Mouse (Mus musculus) hindbrain, embryonic 10.5 days (tissue): ENCODE measurements at regions not wholly inside any gene's neighbourhood (a gene's known extent, or its start where the extent isn't known, plus 50 kb on each side); places are given as distances from the start of the nearest gene placed in this dataset.

Experiments used
- DNase-seq: peaks from one replicate; pipeline ENCODE4 v3.0.0-alpha.2; 2017; ENCODE audit warnings: low spot score
- H3K27ac ChIP-seq: fragments of 300-500 bp; sonication (generic); 2 replicates; pipeline ENCODE4 v1.5.1; 2016; ENCODE audit warnings: mild to moderate bottlenecking, moderate library complexity
- H3K27me3 ChIP-seq: fragments of 300-500 bp; sonication (generic); 2 replicates; pipeline ENCODE4 v1.6.1; 2016; ENCODE audit warnings: mild to moderate bottlenecking; ENCODE audit not compliant: poor library complexity, insufficient read depth, severe bottlenecking
- H3K36me3 ChIP-seq: fragments of 300-500 bp; sonication (generic); 2 replicates; pipeline ENCODE4 v1.6.1; 2016; ENCODE audit warnings: mild to moderate bottlenecking, moderate library complexity
- H3K4me1 ChIP-seq: fragments of 300-500 bp; sonication (generic); replicated peaks from 2 replicates; pipeline ENCODE4 v1.6.1; 2016; ENCODE audit warnings: mild to moderate bottlenecking
- H3K4me3 ChIP-seq: fragments of 300-500 bp; sonication (generic); 2 replicates; pipeline ENCODE4 v1.5.1; 2016; ENCODE audit warnings: mild to moderate bottlenecking, moderate library complexity
- H3K9me3 ChIP-seq: fragments of 300-500 bp; sonication (generic); 2 replicates; pipeline ENCODE4 v1.6.1; 2016; ENCODE audit warnings: mild to moderate bottlenecking, moderate library complexity
- WGBS: fragments of 180-500 bp; shearing (Covaris S2); methylation state at CpG from one replicate; pipeline ENCODE4 v1.1.7; 2016; 5-methylcytosine and 5-hydroxymethylcytosine counted together

DNA sequence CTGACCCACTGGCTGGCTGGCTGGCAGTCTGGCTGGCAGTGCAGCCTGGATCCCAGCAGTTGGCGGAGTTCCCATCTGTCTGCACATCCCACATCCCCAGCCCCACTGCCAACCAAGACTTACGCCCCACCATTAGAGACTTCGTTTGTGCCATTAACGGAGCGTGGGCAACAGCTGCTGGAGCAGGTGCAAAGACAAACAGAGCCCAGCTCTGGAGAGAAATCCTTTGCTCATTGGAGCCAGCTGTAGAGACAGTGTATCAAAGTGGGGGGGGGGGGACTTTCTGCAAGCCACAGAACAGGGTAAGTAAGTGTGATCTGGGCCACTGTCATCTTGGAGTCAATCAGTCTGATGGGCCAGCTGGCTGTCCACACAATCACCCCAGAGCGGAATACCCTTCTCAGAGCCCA lies 52.3 kb downstream of the Rplp1 start:
- 87% methylated on average over 6 of the region's 6 CpGs for WGBS
- no peaks in the 10 kb centered on the region for H3K9me3 ChIP-seq
- no peak overlapping the region for H3K4me3 ChIP-seq
- no peaks in the 10 kb centered on the region for H3K36me3 ChIP-seq
- peaks cover 21% of the 10 kb centered on the region for H3K27me3 ChIP-seq
- no peak overlapping the region; the same call in 1 of the 2 replicates for H3K27ac ChIP-seq
- H3K4me1 ChIP-seq = peaks cover 23% of the 10 kb centered on the region
- no peak for DNase-seq

DNA sequence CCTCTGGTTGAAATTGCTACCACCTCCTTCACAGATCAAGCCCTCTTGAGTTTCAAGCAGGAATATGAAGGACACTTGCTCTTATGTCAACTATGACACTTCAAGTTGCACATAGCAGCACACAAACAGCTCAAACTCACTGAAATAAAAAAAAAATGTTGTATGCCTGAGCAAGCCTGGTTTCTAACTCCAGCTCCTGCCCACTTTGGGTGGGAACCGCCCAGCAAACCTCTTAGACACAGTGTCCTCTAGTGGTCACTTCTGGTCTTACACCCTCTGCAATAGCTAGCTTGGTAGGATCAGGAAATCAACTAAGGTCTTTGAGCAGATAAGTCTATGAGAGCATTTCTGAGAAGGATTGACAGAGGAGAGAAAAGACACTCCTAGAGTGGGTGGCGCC lies 54.2 kb downstream of the Rplp1 start:
- peaks cover 25% of the 10 kb centered on the region for H3K27me3 ChIP-seq
- no peak overlapping the region for H3K4me3 ChIP-seq
- H3K4me1 ChIP-seq = peaks cover 25% of the 10 kb centered on the region
- 15% methylated on average over 2 of the region's 2 CpGs for WGBS
- no peaks in the 10 kb centered on the region for H3K9me3 ChIP-seq
- no peaks in the 10 kb centered on the region for H3K36me3 ChIP-seq
- peak; percentile 57 for DNase-seq
- 0 out of 2 replicates have a peak overlapping the region, but pooled peaks have one; percentile 40 for H3K27ac ChIP-seq

DNA sequence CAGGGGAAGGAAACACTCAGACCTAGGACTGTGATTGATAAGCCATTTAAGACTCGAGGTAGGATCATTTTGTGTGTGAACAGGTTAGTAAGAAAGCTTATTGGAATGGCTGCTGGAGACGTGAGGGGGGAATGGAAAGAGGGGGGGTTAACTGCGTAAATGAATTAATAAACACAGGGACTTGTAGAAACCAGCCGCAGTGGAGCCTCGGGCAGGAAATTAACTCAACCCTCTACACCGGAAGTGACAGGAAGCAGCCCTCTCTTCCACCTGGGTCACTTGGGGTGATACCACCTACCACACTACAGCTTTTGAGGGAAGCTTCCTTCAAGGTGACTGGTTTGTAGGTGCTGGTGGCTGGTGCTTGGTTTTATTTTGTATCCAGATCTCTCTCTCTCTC lies 54.9 kb downstream of the Rplp1 start:
- DNase-seq = no peak
- Histone ChIP-seq H3K27ac (no peak overlapping the region), H3K36me3 (no peaks in the 10 kb centered on the region), H3K27me3 (peaks cover 25% of the 10 kb centered on the region), H3K4me1 (peaks cover 23% of the 10 kb centered on the region), H3K4me3 (no peak overlapping the region), H3K9me3 (no peaks in the 10 kb centered on the region)
- 71% methylated on average over 6 of the region's 6 CpGs for WGBS

DNA sequence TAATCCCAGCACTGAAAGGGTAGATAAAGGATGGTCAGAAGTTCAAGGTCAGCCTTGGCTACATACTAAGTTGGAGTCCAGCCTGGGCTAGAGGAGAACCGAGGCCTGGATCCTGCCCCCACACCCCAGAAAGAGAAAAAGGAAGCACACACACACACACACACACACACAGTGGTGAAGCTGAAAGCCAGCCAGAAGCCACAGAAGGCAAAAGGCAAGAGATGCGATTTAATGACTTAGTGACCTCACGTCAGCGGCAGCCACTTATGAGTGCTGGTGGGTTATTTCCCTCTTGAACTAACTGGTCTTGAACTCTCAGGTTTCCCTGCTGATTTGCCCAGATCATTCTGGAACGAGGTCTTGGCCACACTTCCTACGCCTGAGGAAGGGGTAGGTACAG lies 56.5 kb downstream of the Rplp1 start:
- no peaks in the 10 kb centered on the region for H3K9me3 ChIP-seq
- peaks cover 25% of the 10 kb centered on the region for H3K27me3 ChIP-seq
- H3K36me3 ChIP-seq = no peaks in the 10 kb centered on the region
- H3K27ac ChIP-seq = no peak overlapping the region
- H3K4me1 ChIP-seq = peaks cover 23% of the 10 kb centered on the region
- DNase-seq = no peak
- WGBS = 84% methylated on average over 6 of the region's 6 CpGs
- H3K4me3 ChIP-seq = no peak overlapping the region

DNA sequence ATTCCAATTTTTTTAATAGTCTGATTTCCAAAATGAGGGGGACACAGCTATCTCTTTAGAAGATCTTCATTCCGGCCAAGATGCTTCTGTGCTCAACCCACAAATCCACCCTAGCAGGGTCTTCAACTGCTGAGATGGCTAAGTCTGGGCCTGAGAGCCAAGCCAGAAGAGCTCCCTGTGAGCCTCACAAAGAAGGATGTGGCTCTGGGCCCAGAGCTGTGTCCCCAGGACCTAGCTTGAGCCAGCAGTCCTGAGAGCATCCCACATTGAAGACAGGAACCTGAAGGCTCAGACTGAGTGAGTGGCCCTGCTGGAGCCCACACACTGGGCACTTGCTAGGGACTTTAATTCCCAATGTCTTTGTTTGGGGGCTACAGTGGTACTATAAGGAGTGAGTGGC lies 57.7 kb downstream of the Rplp1 start:
- 97% methylated on average over 1 of the region's 1 CpGs for WGBS

DNA sequence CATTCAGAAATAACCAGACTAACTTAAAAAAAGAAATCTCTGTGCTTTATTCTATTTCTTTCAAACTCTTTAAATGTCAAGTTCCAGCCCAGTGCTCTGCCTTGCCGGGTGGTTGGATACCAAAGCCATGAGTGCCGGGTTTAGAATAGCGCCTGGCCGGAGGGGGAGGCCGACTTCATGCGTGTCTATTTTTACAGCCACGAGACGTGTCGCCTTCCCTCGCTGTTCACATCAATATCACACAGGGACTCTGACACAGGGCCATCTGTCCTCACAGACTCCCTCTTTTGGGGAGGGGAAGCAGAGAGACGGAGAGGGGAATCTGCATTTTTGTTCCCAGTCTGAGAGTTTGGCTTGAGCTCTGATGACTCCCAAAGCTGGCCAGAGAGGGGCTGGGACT lies 58.7 kb downstream of the Rplp1 start:
- DNase-seq = no peak
- Histone ChIP-seq H3K4me3 (no peak overlapping the region), H3K36me3 (no peaks in the 10 kb centered on the region), H3K4me1 (peaks cover 23% of the 10 kb centered on the region), H3K27me3 (peaks cover 21% of the 10 kb centered on the region), H3K9me3 (no peaks in the 10 kb centered on the region), H3K27ac (no peak overlapping the region)
- WGBS = 78% methylated on average over 11 of the region's 11 CpGs

More for the DNA sequence above, 57.7 kb downstream of the Rplp1 start:
- H3K36me3 ChIP-seq = no peaks in the 10 kb centered on the region
- H3K27me3 ChIP-seq = peaks cover 21% of the 10 kb centered on the region
- H3K4me1 ChIP-seq = peaks cover 23% of the 10 kb centered on the region
- no peak for DNase-seq
- H3K9me3 ChIP-seq = no peaks in the 10 kb centered on the region
- no peak overlapping the region for H3K4me3 ChIP-seq
- no peak overlapping the region; the same call in 1 of the 2 replicates for H3K27ac ChIP-seq

DNA sequence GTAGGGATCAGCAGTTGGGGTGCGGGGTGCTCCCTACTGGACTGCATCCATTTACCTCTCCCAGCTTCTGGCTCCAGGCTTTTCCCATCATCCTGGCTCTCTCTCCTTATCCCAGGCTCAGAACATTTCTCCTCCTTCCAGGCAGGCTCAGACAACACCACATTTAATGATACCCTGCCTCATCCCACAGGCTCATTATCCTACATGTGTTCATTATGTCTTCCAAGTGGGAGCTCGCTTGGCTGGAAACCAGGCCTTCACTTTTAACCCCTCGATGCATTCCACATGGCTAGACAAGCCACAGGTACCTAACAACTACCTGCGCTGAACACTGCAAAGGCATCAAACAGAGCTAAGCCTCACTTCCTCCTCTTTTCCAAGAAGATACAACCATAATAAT lies 60.5 kb downstream of the Rplp1 start:
- H3K27me3 ChIP-seq = peaks cover 11% of the 10 kb centered on the region
- H3K9me3 ChIP-seq = no peaks in the 10 kb centered on the region
- DNase-seq = no peak
- H3K27ac ChIP-seq = no peak overlapping the region
- peaks cover 11% of the 10 kb centered on the region; the same call in 1 of the 2 replicates for H3K4me1 ChIP-seq
- 92% methylated on average over 4 of the region's 4 CpGs for WGBS
- no peaks in the 10 kb centered on the region for H3K36me3 ChIP-seq
- no peak overlapping the region for H3K4me3 ChIP-seq

DNA sequence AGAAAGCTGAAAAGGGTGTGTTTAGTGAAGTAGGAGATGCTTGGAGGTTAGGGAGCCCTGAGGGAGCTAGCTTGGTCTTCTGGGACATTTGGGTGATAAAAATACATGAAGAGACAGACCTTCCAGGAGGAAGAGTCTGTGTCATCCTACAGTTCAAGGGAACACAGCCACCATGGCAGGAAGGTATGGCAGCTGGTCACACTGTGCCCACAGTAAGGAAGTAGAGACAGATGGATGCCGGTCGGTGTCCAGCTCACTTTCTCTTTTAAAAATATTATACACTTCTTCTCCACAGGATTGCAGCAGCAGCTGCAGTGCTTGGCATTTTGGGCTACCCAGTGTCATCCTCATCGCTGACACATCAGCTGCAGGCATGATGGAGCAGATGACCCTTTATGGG lies 63.0 kb downstream of the Rplp1 start:
- no peak overlapping the region for H3K4me3 ChIP-seq
- H3K27me3 ChIP-seq = no peaks in the 10 kb centered on the region
- no peaks in the 10 kb centered on the region for H3K9me3 ChIP-seq
- H3K4me1 ChIP-seq = peaks cover 10% of the 10 kb centered on the region; the same call in 1 of the 2 replicates
- WGBS = 96% methylated on average over 3 of the region's 3 CpGs
- DNase-seq = no peak
- no peak overlapping the region for H3K27ac ChIP-seq
- no peaks in the 10 kb centered on the region for H3K36me3 ChIP-seq

DNA sequence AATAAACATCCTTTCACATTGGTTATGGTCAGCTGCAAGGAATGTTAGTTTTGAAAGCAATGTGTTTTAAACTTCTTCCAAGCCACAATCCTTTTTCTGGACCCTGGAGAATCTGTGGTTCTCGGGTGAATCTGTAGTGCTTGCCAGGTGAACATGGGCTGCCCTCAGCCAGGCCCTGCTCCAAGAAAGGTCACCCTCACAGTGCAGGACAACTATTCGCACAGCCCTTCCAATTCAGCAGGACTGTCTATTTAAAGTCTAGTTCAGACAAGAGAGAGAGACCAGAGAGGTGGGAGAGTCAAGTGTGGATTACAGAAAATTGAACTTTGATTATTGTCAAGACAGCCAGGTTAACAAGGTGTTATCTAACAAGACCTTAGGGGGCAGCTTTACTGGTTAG lies 65.9 kb downstream of the Rplp1 start:
- Histone ChIP-seq H3K27me3 (no peaks in the 10 kb centered on the region), H3K4me3 (no peak overlapping the region), H3K27ac (no peak overlapping the region), H3K4me1 (peaks cover 11% of the 10 kb centered on the region), H3K36me3 (no peaks in the 10 kb centered on the region), H3K9me3 (no peaks in the 10 kb centered on the region)
- no peak for DNase-seq
- WGBS = 82% methylated on average over 2 of the region's 2 CpGs

DNA sequence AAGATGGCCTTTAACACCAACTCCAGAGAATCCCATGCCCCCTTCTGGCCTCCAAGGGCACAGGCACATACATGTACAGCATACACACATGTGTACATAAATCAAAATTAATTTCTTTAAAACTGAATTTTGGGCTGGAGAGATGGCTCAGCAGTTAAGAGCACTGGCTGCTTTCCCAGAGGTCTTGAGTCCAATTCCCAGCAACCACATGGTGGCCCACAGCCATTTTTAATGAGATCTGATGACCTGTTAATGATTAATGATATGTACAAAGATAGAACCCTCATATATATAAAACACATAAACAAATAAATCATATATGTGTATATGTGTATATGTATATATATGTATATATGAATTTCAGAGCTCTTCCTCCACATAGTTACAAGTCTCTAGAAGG lies 66.8 kb downstream of the Rplp1 start:
- H3K9me3 ChIP-seq = no peaks in the 10 kb centered on the region
- H3K36me3 ChIP-seq = no peaks in the 10 kb centered on the region
- no peak overlapping the region for H3K27ac ChIP-seq
- no peak overlapping the region for H3K4me3 ChIP-seq
- peaks cover 16% of the 10 kb centered on the region for H3K4me1 ChIP-seq
- H3K27me3 ChIP-seq = no peaks in the 10 kb centered on the region
- no peak for DNase-seq

DNA sequence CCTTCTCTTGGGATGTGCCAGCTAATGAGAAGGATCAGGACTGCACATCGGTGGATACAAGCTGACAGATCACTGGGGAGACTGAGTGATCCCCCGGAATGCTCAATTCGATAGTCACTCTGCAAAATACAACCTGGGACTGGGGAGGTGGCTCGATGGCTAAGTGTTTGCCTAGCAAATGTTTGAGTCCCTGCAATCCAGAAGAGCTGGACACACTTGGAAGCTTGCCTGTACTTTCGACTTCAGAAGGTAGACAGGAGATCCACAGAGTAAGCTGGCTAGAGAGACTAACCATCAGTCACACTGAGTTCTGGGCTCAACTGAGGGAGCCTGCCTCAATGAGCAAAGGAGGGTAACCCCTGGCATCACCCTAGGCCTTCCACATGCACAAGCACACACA lies 69.7 kb downstream of the Rplp1 start:
- WGBS = 89% methylated on average over 5 of the region's 5 CpGs
- DNase-seq = no peak

DNA sequence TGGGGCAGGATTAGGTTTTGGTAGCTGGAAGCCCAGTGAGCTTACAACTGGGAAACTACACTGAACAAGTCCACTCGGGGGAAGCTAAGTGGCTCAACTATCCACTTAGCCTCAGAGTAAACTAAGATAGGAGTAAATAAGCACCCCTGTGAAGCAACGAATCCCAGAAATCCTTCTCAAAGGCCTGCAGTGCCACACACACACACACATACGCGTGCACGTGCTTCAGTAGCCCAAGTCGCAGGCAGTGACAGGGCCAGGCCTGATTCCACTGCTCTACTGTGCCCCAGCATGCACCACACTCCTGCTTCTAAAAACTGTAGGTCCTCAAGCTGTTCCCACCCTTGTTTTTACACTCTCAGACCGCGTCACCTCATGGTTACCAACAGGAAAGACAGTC lies 70.2 kb downstream of the Rplp1 start:
- no peak for DNase-seq
- Histone ChIP-seq H3K27me3 (no peaks in the 10 kb centered on the region), H3K9me3 (no peaks in the 10 kb centered on the region), H3K36me3 (no peaks in the 10 kb centered on the region), H3K27ac (peak overlapping the region; percentile 53; the same call in 1 of the 2 replicates), H3K4me1 (peaks cover 20% of the 10 kb centered on the region), H3K4me3 (no peak overlapping the region)
- 79% methylated on average over 8 of the region's 8 CpGs for WGBS

More for the DNA sequence above, 69.7 kb downstream of the Rplp1 start:
- Histone ChIP-seq H3K36me3 (no peaks in the 10 kb centered on the region), H3K27ac (0 out of 2 replicates have a peak overlapping the region, but pooled peaks have one; percentile 53), H3K27me3 (no peaks in the 10 kb centered on the region), H3K4me3 (no peak overlapping the region), H3K4me1 (peaks cover 20% of the 10 kb centered on the region), H3K9me3 (no peaks in the 10 kb centered on the region)

DNA sequence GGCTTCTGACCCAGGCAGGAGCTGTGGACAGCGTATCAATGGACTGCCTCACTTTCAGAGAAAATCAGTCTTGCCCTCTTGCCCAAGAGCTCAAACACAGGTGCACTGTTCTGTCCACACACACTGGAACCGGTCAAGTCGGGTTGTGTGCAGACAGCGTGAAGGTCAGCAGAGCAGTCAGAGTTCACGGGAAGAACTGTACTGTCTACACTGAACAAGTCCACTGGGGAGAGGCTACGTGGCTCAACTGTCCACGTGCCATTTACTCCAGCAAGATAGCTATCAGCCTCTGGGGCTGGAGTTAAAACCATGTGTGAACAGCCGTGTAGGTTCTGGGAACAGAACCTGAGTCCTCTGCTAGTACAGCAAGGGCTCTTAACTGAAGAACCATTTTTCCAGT lies 70.8 kb downstream of the Rplp1 start:
- no peaks in the 10 kb centered on the region for H3K27me3 ChIP-seq
- H3K9me3 ChIP-seq = no peaks in the 10 kb centered on the region
- H3K4me1 ChIP-seq = peaks cover 20% of the 10 kb centered on the region
- no peaks in the 10 kb centered on the region for H3K36me3 ChIP-seq
- peak overlapping the region; percentile 53; the same call in 1 of the 2 replicates for H3K27ac ChIP-seq
- no peak for DNase-seq
- WGBS = 81% methylated on average over 8 of the region's 8 CpGs
- H3K4me3 ChIP-seq = no peak overlapping the region

DNA sequence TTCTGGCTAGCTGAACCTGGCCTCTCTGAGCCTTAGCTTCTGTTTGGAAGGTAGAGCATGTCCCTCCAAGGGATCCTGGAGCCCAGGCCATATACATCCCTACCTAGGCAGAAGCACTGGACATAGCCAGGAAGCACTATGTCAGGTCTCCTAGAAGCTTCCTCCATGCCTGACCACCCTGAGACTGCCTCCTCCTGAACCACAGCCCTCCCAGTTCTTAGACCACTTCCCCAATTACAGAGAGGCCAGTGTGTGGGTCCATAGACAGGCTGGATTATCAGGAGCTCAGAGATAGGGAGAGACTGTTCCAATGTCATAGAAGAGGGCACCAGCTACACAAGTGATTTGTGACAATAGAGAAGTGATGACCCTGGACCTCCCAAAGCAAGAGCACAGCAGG lies 72.0 kb downstream of the Rplp1 start:
- no peak for DNase-seq
- no peaks in the 10 kb centered on the region for H3K36me3 ChIP-seq
- H3K4me3 ChIP-seq = no peak overlapping the region
- no peaks in the 10 kb centered on the region for H3K27me3 ChIP-seq
- H3K27ac ChIP-seq = no peak overlapping the region
- H3K9me3 ChIP-seq = no peaks in the 10 kb centered on the region
- peaks cover 20% of the 10 kb centered on the region for H3K4me1 ChIP-seq
